Mouse (Mus musculus) intestine, embryonic 14.5 days (tissue): ENCODE measurements around the gene Zfp687. TPM values are rescaled to one million over a fixed set of nuclear protein-coding genes. Genes with fewer than 3 reads are reported as not detected.

Experiments used
- ATAC-seq: fragments of 200-750 bp; cut with Nextera tagmentation; replicated peaks from 2 replicates; pipeline ENCODE4 v1.8.0; 2017; ENCODE audit warnings: low read depth, moderate number of reproducible peaks, moderate TSS enrichment, moderate library complexity; ENCODE audit not compliant: low FRiP score, low TSS enrichment
- DNase-seq: peaks from one replicate; pipeline ENCODE4 v3.0.0-alpha.2; 2018; ENCODE audit warnings: low spot score
- H3K27ac ChIP-seq: fragments of 300-500 bp; sonication (generic); 2 replicates; pipeline ENCODE4 v1.5.1; 2014; ENCODE audit warnings: low read depth, mild to moderate bottlenecking, control low read depth
- H3K27me3 ChIP-seq: fragments of 300-500 bp; sonication (generic); replicated peaks from 2 replicates; pipeline ENCODE4 v1.6.1; 2014; ENCODE audit warnings: low read length, control low read depth; ENCODE audit not compliant: control insufficient read depth, insufficient read depth
- H3K36me3 ChIP-seq: fragments of 300-500 bp; sonication (generic); 2 replicates; pipeline ENCODE4 v1.6.1; 2014; ENCODE audit warnings: low read length, control low read depth; ENCODE audit not compliant: control insufficient read depth, insufficient read depth
- H3K4me1 ChIP-seq: fragments of 300-500 bp; sonication (generic); replicated peaks from 2 replicates; pipeline ENCODE4 v1.6.1; 2014; ENCODE audit warnings: low read length, control low read depth, mixed read lengths; ENCODE audit not compliant: control insufficient read depth, insufficient read depth
- H3K4me2 ChIP-seq: fragments of 300-500 bp; sonication (generic); 2 replicates; pipeline ENCODE4 v1.6.1; 2014; ENCODE audit warnings: low read length
- H3K4me3 ChIP-seq: fragments of 300-500 bp; sonication (generic); 2 replicates; pipeline ENCODE4 v1.5.1; 2014; ENCODE audit warnings: low read depth, low read length, control low read depth, mixed read lengths
- H3K9ac ChIP-seq: fragments of 300-500 bp; sonication (generic); 2 replicates; pipeline ENCODE4 v1.6.1; 2014; ENCODE audit warnings: mild to moderate bottlenecking, low read length
- H3K9me3 ChIP-seq: fragments of 300-500 bp; sonication (generic); 2 replicates; pipeline ENCODE4 v1.6.1; 2016; ENCODE audit warnings: low read length, control low read depth; ENCODE audit not compliant: control insufficient read depth
- WGBS: fragments of 180-500 bp; shearing (Covaris S2); extraction: QIAGEN DNeasy Blood & Tissue Kit; methylation state at CpG from one replicate; pipeline ENCODE4 v1.1.7; 2014; 5-methylcytosine and 5-hydroxymethylcytosine counted together
- polyA plus RNA-seq: library from polyadenylated mRNA; unstranded; fragments of >200 nt; fragmentation: Nextera tagmentation; extraction: Ambion mirVana; gene quantifications from 2 replicates; pipeline ENCODE4 v1.2.1, GENCODE M21; 2014

Zfp687 gene
- polyA plus RNA-seq: 23.9 and 27.8 TPM in 2 replicates

- H3K36me3 ChIP-seq: peaks cover 23% of the 10 kb centered on the region
- H3K9me3 ChIP-seq: no peaks in the 10 kb centered on the region
- peak within 1 kb of the TSS; percentile 95 for H3K4me2 ChIP-seq
- peak; percentile 98 for ATAC-seq
- peak; percentile 99 for DNase-seq
- peak within 1 kb of the TSS; percentile 79 for H3K4me3 ChIP-seq
- H3K4me1 ChIP-seq: peaks cover 18% of the 10 kb centered on the region
- WGBS: under 1% methylated on average over 32 of the region's 37 CpGs
- peak within 1 kb of the TSS; percentile 98 for H3K27ac ChIP-seq
- H3K27me3 ChIP-seq: no peaks in the 10 kb centered on the region
- peak within 1 kb of the TSS; percentile 80 for H3K9ac ChIP-seq
Observed at GRCm38 (mm10) chr3:95015337-95015872, at the start of gene Zfp687. Gene Zfp687 (minus strand): TSS chr3:95015448.

- WGBS: 93% methylated on average over 4 of the region's 4 CpGs
- no peak for DNase-seq
- Histone ChIP-seq H3K9ac (no peak overlapping the region), H3K9me3 (no peaks in the 10 kb centered on the region), H3K4me2 (no peak overlapping the region), H3K4me1 (no peaks in the 10 kb centered on the region), H3K36me3 (peaks cover 96% of the 10 kb centered on the region), H3K27me3 (no peaks in the 10 kb centered on the region), H3K4me3 (no peak overlapping the region), H3K27ac (no peak overlapping the region)
- no peak for ATAC-seq
Observed at GRCm38 (mm10) chr3:95063741-95064140, 48.5 kb upstream of the Zfp687 start.

DNA sequence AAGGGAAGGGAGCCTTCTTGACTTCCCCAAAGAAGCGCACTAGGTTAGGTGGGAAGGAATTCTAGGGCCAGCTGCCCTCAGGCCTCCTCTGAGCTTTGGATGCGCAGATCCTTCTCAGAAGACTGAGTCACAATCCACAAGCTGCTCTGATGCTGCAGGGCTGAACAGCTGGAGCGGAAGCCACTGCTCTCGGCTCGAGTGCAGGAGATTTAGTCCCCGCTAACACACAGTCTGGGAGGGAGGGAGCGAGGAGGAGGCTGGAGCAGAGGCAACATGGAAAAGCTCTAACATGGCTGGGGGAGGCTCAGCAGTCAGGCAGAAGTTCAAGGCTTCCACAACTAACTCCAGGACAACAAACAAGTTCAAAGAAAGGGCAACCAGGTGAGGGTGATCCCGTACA, 42.8 kb upstream of the Zfp687 start:
- no peak overlapping the region for H3K4me2 ChIP-seq
- no peak overlapping the region for H3K27ac ChIP-seq
- H3K27me3 ChIP-seq: no peaks in the 10 kb centered on the region
- no peak for ATAC-seq
- no peak overlapping the region for H3K9ac ChIP-seq
- no peak overlapping the region for H3K4me3 ChIP-seq
- 73% methylated on average over 8 of the region's 8 CpGs for WGBS
- H3K36me3 ChIP-seq: peaks cover 54% of the 10 kb centered on the region
- peaks cover 7% of the 10 kb centered on the region; the same call in 1 of the 2 replicates for H3K4me1 ChIP-seq
- no peaks in the 10 kb centered on the region for H3K9me3 ChIP-seq
- no peak for DNase-seq

DNA sequence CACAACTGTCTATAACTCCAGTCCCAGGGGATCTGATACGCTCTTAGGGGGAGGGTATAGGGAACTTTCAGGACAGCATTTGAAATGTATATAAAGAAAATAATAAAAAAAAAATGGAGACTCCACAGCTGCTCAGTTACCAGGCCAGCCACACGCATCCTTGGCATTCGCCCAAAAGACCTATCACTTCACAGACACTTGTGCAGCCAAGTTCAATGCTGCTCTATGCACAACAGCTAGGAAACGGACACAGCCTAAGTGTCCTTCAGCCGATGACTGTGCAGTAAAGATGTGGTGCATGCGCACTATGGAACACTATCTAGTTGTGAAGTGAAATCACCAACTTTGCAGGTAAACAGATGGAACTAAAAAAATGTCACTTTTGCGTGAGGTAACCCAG, 41.0 kb upstream of the Zfp687 start:
- H3K27ac ChIP-seq: no peak overlapping the region
- DNase-seq: peak; percentile 55

DNA sequence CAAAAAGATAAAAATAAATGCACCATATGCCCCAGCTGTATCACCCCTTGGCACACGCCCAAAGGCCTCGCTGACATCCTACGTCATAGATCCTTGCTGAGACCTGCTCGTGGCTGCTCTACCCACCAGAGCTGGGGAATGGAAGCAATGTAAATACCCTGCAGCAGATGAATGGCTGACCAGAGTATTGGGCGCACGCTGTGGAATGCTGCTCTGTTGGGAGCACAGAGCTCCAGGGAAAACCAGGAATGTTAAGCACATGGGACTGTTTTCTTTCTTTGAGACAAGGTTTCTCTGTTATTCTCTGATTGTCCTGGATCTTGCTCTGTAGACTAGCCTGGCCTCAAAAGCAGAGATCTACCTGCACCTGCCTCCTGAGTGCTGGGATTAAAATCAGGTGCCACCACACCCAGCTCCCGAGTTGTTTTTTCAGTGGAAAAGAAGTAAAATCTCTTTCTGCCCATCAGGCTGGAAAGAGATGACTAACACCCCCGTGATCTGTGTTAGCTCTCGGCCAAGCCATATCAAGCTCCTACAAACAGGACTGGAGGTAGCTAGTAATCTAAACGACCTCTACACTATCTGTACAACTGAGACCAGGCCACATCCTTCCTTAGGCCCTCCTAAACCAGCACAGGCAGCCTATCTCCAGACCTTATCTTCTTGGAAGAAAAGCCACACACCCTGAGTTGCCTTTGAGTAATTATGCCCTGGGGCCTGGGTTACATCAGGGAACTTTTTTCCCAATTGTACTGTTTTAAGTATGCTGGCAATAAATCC, 39.4 kb upstream of the Zfp687 start:
- 12% methylated on average over 10 of the region's 10 CpGs for WGBS
- peak overlapping the region; percentile 64; the same call in 1 of the 2 replicates for H3K27ac ChIP-seq
- no peaks in the 10 kb centered on the region for H3K27me3 ChIP-seq
- H3K4me2 ChIP-seq: no peak overlapping the region
- H3K9me3 ChIP-seq: no peaks in the 10 kb centered on the region
- ATAC-seq (peak; percentile 49), DNase-seq (peak; percentile 67)
- H3K4me3 ChIP-seq: no peak overlapping the region
- no peak overlapping the region for H3K9ac ChIP-seq
- H3K4me1 ChIP-seq: peaks cover 7% of the 10 kb centered on the region; the same call in 1 of the 2 replicates
- peaks cover 20% of the 10 kb centered on the region for H3K36me3 ChIP-seq

More for the DNA sequence above, 41.0 kb upstream of the Zfp687 start:
- Histone ChIP-seq H3K4me2 (no peak overlapping the region), H3K27me3 (no peaks in the 10 kb centered on the region), H3K4me1 (peaks cover 7% of the 10 kb centered on the region; the same call in 1 of the 2 replicates), H3K9ac (no peak overlapping the region), H3K9me3 (no peaks in the 10 kb centered on the region), H3K4me3 (no peak overlapping the region), H3K36me3 (peaks cover 36% of the 10 kb centered on the region)
- WGBS: 62% methylated on average over 7 of the region's 7 CpGs
- no peak for ATAC-seq

DNA sequence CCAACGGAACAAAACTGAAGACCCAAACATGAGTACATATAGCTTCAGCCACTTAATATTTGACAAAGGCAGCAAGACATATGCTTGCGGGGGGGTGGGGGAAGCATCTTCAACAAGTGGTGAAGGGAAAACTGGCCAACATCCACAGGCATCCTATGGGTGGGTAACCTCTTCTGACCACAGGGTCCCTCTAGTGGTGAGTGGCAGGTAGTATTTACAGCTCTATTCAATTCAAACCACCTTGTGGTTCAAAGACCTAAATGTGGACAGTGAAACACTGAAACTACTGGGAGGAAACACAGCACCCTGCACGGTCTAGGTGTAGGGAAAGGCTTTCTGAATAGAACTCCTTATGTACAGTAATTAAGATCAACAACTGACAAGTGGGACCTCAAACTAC, 38.5 kb upstream of the Zfp687 start:
- Histone ChIP-seq H3K27ac (no peak overlapping the region), H3K36me3 (peaks cover 11% of the 10 kb centered on the region; the same call in 1 of the 2 replicates), H3K4me2 (no peak overlapping the region), H3K27me3 (no peaks in the 10 kb centered on the region), H3K9me3 (no peaks in the 10 kb centered on the region), H3K4me3 (no peak overlapping the region), H3K4me1 (peaks cover 7% of the 10 kb centered on the region; the same call in 1 of the 2 replicates), H3K9ac (no peak overlapping the region)
- DNase-seq (peak; percentile 60), ATAC-seq (0 out of 2 replicates have a peak, but pooled peaks have one; percentile 4)
- WGBS: 41% methylated on average over 3 of the region's 3 CpGs

DNA sequence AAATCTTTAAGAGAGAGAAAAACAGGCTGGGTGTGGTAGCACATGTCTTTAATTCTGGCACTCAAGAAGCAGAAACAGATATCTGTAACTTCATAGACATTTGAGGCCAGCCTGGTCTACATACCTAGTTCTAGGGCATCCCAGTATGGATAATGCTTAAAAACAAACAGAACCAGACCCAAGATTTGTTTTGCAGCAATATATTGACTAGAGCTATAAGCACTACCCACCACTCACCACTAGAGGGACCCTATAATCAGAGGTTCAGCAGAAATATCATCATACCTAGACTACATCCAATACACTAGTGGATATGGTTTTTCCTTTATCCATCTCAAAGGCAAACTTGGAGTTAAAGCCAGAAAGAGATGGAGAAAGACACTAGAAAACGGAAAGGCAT, 37.7 kb upstream of the Zfp687 start:
- ATAC-seq (no peak), DNase-seq (peak; percentile 54)
- Histone ChIP-seq H3K36me3 (peaks cover 4% of the 10 kb centered on the region; the same call in 1 of the 2 replicates), H3K27me3 (no peaks in the 10 kb centered on the region), H3K27ac (no peak overlapping the region), H3K9me3 (no peaks in the 10 kb centered on the region), H3K4me2 (no peak overlapping the region), H3K4me3 (no peak overlapping the region), H3K4me1 (peaks cover 7% of the 10 kb centered on the region; the same call in 1 of the 2 replicates), H3K9ac (no peak overlapping the region)
- WGBS: 44% methylated on average over 1 of the region's 1 CpGs

DNA sequence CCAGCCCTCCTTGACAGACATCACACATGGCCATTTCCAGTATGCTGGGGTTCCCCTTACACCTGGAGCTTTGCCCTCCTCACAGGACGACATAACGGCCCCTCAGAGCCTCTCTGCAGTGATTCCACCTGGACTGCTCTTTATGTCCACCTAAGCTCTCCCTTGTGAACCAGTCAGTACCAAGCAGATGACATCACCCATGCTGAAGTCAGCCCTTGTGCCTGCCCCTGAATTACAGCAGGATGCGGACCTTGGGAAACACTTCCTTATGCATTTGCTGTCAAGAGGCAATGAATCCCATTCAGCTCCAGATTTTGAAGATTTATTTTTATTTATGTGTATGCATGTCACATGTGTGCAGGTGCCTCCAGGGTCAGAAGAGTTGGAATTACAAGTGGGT, 32.7 kb upstream of the Zfp687 start:
- Histone ChIP-seq H3K36me3 (no peaks in the 10 kb centered on the region), H3K27ac (no peak overlapping the region), H3K4me2 (no peak overlapping the region), H3K4me3 (no peak overlapping the region), H3K27me3 (no peaks in the 10 kb centered on the region), H3K9me3 (no peaks in the 10 kb centered on the region), H3K4me1 (0 out of 2 replicates have a peak, but pooled peaks cover under 1% of the 10 kb centered on the region), H3K9ac (no peak overlapping the region)
- no peak for DNase-seq
- ATAC-seq: no peak
- WGBS: 61% methylated on average over 3 of the region's 3 CpGs
